Mouse (Mus musculus): ENCODE results near the gene Nfia.

DNA sequence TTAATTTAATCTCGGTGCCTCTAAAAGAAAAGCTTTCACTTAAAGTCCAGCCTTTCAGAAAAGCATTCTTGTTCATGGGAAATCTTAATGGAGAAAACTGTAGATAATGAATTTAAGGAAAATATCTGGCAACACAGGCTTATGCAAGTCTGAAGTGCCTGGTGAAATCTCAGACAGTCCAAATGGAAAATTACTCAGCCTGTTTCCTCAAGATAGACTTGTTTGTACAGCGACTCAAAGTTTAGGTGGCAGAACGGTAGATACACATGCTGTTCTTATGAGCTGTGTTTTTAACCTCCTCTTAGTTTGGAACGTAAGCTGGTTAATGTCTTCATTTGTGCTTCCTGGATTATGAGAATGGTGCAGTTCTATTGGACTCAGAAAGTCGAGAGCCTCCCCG lies 201.5 kb downstream of the Nfia start:
- TF ChIP-seq CTCF (IDR thresholded peaks at IDR 0.05; ENCODE audit: insufficient read depth, low read length) (no peak), POLR2A (IDR thresholded peaks at IDR 0.05; ENCODE audit: borderline replicate concordance, extremely low read depth, low read depth, low read length) (no peak)

Measured in lung, adult 2 months (tissue).